Mouse (Mus musculus) kidney, postnatal 36 days (tissue): ENCODE measurements around the gene Plpp1.

Source experiments
- DNase-seq, 2 experiments: peaks; one replicate each; pipeline ENCODE4 v3.0.0; 2021 to 2022; ENCODE audit warnings: mixed read lengths in 2 of 2

Gene Plpp1

DNA sequence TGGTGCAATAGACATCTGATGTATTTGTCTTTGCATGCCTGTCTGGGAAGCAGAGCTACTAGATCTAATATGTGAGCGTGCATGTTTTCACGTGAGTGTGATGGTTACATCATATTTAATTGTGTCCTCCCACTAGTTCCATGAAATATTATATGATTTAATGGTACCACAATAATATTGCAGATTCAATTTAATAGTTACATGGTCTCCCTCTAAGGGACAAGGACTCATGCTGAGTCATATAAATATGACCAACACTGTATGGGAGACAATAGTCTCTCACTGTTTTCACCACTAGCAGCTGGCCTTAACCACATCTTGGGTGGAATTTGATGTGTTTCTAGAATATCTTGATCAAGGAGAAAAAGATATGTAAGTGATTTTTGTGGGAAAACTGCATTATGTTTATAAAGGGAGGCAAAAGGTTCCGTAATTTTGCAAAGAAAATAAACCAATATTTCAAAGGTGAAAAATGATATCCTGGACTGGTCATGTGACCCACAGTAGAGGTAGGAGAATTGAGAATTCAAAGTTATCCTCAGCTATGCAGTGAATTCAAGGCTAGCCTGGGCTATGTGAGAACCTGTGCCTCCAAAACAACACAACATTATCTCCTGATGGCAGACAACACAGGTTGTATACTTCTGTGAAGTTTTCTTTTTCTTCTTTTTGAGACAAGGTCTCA lies 26.5 kb upstream of the Plpp1 start:
- DNase-seq = no peak

- DNase-seq = peak; percentile 42 to 48
Observed at GRCm38 (mm10) chr13:112775856-112776255, 24.7 kb upstream of the Plpp1 start.

DNA sequence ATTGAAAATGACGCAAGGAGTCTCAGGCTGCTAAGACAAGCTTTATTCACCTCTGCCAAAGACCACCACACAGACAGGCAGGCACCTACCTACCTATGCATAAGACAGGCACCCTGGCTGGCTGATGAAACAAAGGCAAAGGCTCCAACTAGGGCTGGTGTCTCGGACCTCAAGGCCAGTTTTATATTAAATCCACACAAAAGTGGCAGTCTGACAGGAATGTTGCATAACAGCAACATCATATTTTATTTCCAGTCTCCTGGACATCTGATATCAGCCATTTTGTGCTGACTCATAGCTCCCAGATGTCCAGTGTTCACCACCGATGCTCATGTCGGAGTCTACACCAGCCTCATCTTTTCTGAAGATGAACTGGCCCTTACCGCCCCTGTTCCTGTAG lies 22.2 kb upstream of the Plpp1 start:
- DNase-seq = no peak

DNA sequence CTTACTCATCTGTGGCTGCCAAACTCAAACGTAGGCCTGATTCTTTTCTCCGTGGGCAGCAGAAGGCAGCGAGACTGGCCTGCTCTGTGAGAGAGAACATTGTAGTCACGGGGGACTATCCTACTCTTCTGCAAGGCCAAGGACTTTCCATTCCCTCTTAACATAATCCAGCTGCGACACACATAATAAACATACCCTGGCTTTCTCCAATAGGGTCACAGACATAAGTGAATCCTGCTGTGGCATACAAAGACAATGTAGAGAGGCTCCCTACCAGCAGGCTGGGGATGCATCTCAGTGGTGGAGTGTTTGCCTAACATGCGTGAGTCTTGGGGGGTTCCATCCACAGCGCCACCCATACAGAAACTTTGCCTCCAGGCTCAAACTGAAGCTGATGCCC lies 15.3 kb upstream of the Plpp1 start:
- DNase-seq = no peak

DNA sequence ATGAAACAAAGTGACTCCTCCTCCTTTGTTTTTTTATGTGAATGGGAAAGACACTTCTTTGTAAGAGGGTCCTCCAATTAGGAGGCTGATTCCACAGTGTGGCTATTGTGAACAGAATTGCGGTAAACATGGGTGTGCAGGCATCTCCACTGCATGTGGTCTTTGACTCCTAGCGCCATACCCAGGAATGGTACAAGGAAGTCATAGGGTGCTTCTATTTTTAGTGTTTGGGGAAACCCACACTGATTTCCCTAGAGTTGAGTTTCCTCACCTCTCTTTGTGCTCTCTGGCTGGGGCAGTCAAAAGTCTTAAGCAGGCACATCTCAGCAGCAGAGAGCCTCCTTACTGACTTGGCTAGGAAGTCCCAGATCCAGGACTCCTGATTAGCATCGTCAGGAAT lies 14.4 kb upstream of the Plpp1 start:
- no peak for DNase-seq

DNA sequence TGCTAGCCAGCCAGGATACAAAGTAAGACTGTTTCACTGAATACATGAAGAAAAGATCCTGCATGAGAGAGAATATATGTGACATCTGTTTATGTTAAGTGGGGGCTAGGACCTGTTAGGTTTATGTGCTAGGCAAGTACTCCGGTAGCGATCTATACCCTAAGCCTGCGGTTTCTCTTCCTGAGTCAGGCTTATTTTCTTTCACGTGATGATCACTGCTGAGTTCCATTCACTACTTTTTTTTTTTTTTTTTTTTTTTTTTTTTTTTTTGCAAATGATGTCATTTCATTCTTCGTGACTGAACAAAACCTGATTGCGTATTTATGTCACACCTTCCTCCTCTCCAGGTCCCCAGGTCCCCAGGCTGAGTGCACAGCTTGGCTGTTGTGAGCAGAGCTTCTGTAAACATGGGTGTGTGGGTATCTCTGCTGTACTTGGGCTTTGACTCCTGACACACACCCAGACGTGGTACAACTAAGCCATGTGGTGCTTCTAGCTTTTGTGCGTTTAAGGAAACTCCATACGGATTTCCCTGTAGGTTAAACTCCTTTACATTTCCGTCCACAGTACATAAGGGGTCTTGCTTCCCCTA lies 13.6 kb upstream of the Plpp1 start:
- DNase-seq = no peak

- no peak for DNase-seq
Observed at GRCm38 (mm10) chr13:112790774-112791173, 9.8 kb upstream of the Plpp1 start.

- no peak for DNase-seq
Observed at GRCm38 (mm10) chr13:112791906-112792305, 8.7 kb upstream of the Plpp1 start.

DNA sequence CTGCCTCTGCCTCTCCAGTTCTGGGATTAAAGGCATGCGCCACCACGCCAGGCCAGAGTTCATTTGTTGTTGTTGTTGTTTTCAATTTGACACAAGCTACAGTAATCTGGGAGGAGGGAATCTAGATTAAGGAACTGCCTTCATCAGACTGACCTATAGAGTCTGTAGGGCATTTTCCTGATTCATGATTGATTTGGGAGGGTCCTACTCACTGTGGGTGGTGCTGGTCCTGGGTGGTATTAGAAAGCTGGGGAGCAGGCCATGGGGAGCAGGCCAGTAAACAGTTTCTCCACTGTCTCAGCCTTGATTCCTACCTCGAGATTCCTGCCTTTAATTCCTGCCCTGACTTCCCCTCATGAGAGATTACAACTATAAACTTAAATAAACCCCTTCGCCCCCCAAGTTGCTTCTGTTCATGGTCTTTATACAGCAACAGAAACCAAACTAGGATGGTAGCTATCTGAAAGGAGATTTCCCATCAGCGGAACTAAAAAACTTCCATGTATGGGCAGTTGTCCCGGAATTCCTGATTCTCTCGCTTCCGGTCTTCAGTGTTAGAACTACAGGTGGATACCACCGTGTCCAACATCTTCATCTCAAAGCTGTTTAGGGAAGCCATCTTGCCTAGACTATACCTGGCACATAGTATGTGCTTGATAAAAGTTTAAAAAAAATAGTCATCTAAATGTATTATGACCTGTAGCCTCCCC lies 2.2 kb upstream of the Plpp1 start:
- DNase-seq = no peak

DNA sequence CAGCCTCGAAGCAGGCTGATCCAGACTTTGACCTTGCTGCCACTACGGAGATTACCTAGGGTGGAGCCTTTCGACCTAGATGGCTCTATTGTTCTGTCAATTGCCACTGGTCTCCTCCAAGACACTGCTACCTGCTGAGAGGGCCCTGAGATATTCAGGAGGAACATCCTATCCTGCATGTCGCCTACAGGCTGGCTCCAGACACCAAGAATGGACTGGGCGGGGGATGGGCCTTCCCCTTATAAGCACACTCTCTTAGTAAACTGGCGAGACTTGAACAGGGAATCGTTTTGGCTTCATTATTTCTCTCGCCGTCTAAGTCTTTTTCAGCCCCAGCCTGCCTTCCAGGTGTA lies 1.7 kb upstream of the Plpp1 start:
- no peak for DNase-seq

DNA sequence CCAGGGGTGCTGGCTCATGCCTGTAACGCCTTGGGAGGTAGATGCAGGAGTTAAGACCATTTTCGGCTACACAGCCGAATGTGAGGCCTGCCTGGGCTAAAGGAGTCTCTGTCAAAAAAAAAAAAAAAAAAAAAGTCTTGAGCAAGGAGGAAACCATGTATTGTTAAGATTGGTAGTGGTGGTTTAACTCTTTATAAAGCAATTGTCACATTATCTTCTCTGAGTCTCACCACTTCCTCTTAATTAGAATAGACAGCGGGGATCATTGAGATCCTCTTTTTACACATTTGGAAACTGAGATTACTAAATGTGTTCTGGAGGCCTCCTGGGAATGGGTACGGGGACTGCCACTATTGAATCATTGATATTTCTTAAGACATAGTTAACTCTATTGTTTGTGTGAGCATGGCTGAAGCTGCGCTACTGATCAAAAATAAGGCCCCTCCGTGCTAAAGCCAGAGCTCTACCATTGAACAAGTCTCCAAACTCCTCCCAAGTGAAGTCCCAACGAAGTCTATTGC lies 811 bp upstream of the Plpp1 start:
- DNase-seq = no peak

DNA sequence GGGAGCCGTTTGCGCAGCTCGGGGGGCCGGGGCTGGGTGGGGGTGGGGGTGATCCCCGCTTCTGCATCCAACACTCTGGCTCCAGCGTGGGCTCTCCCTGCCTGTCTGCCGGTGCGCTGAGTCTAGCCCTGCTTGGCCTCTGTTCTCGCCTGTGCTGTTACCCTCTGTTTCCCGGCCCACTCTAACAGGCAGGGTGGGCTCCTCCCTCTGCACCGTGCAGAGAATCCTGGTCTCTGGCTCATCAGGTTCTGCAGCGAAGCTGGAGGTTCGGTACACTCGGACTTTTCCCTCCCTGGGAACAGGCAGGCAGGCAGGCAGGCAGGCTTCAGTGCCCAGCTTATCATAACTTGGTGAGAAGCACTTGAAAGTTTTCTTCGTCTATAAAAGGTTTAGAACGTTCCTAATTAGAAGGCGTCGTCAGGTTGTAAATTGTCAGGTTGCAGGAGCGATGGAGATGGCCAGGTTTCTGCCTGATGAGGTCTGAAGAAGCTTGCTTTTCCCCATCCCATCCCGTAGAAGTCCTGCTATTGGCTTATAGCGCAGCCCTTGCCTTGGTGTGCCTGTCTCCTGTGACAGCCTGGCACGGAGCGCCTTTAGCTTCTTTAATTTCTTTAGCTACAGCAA lies 901 bp downstream of the Plpp1 start:
- DNase-seq = peak; percentile 24 to 45

DNA sequence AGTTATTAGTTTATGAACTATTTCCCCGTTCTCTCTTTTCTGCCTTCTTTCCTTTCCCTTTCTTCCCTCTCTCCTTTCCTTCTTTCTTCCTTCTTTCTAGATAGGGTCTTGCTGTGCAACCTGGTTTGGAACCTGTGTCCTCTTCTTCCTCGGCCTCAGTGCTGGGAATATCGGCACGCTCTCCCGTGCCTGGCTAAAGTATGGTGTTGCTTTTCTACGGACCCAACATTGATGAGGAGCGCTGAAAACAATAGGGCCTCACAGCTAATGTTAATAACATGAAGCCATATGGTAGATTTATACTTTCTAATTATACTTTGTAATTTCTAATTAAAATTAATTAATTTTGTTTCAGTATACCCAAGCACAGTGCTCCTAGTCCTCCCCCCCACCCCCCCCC lies 2.5 kb downstream of the Plpp1 start:
- DNase-seq = no peak

GRCm38 (mm10) chr13:112803661-112804060 lies 3.1 kb downstream of the Plpp1 start:
- no peak for DNase-seq

GRCm38 (mm10) chr13:112805529-112805928 lies 4.9 kb downstream of the Plpp1 start:
- no peak for DNase-seq

GRCm38 (mm10) chr13:112807936-112808667 lies 7.5 kb downstream of the Plpp1 start:
- DNase-seq = no peak

DNA sequence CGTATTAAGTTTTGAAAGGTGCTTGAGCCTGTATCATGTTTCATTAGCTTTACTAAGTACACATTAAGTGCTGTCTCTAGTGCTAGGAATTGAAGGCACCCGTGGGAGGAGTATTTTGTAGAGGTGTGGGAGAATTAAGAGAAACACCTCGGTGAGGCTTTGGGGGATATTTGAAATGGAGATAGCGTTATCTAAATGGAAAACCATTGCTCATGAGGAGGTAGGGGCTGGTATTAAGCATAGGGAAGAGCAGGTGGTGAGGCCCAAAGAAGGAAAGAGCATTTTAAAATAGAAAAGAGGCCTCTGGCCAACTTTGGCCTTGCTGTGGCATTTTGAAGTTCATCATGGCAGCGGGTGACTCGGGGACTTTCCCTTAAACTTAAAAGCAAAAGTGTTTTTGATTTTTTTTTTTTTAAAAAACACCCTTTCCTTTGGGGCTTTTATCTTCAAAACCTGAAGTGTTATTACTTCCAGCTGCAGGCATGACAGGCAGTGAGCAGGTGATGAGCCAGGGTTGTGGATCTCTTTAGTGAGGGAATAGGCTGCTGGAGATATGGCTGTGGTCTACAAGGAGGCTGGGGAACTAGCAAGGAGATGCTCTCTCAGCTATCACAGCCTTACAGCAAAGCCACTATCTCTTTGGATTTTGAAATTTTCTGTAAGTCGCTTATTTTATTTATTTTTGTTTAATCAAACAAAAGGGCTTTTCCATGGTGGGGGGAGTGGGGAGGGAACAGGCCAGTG lies 9.1 kb downstream of the Plpp1 start:
- DNase-seq = no peak

DNA sequence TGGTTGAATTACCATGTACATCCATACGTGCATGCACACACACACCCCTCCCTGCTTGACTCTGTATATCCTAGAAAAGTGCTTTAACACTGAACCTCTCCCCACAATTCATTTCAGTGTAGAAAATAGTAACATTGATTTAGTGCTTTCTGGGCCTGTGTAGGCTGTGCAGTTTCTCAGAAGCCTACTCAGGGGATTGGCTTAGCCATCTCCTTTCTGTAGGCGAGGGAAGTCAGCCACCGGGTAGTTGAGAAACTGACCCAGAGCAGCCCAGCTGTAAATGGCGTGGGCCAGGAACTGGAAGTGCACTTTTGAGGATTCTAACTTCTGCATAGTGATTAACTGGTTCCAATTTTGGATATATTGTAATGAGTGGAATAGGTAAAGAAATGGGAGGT lies 9.7 kb downstream of the Plpp1 start:
- DNase-seq = no peak

DNA sequence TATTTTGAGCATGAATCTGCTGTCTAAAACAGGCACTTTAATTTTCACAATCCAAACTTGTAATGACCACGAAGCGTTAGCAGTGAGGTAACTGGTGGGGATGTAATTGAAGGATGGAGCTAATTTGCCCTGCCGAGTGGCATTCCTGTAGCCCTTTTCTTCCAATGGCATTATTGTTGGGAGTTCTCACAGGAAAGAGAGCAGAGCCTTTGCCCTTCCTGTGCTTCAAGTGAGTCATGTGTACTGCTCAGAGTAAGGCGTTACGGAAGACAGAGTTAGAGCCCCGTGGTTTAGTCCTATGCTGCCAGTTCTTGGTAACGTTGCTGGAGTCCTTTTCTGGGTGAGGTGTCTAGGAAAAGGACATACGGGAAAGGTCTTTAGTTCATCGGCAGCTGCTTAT lies 10.2 kb downstream of the Plpp1 start:
- DNase-seq = peak in 1 of 2 experiments; percentile 46

GRCm38 (mm10) chr13:112811708-112812403 lies 11.3 kb downstream of the Plpp1 start:
- DNase-seq = no peak

GRCm38 (mm10) chr13:112815996-112816395 lies 15.4 kb downstream of the Plpp1 start:
- DNase-seq = no peak

- DNase-seq = no peak
Observed at GRCm38 (mm10) chr13:112818125-112818524, 17.5 kb downstream of the Plpp1 start.
